Comparison of ENCODE assay signal across 19 mouse cellular contexts in genomic region chr2:72126411-72126810, GRCm38 (mm10).
"Had no signal": no experiment of that assay in that cellular context is flagged by ENCODE, and none has a peak within 500 bp of the region (broad histone marks: within the 10 kb centered on the region; RNA-seq: fewer than 3 reads in every experiment).

No protein-coding gene starts in this region.

- ATAC-seq: midbrain, embryonic 16.5 days had no signal

- H3K36me3 ChIP-seq: midbrain, embryonic 10.5 days; midbrain, embryonic 12.5 days; neural tube, embryonic 12.5 days had no signal

- H3K9me3 ChIP-seq: midbrain, embryonic 10.5 days; midbrain, embryonic 12.5 days; neural tube, embryonic 12.5 days had no signal

- H3K27ac ChIP-seq: liver, embryonic 14.5 days; midbrain, embryonic 10.5 days; midbrain, embryonic 12.5 days; neural tube, embryonic 12.5 days had no signal

- H3K27me3 ChIP-seq: midbrain, embryonic 12.5 days; neural tube, embryonic 12.5 days had no signal

- H3K4me3 ChIP-seq: midbrain, embryonic 10.5 days; midbrain, embryonic 12.5 days; myocyte; neural tube, embryonic 12.5 days had no signal

- H3K9ac ChIP-seq: liver, embryonic 14.5 days; lung, embryonic 14.5 days; midbrain, embryonic 12.5 days; neural tube, embryonic 12.5 days had no signal

- H3K4me2 ChIP-seq: lung, embryonic 14.5 days; midbrain, embryonic 12.5 days; neural tube, embryonic 12.5 days had no signal

- DNase-seq: lung, adult 18-20 months; lung, embryonic 14.5 days; lung, postnatal 10 days; lung, postnatal 4 days; midbrain, embryonic 14.5 days; retina, postnatal 1 day; right cerebral cortex, adult 18-20 months; right cerebral cortex, postnatal 25 days; right cerebral cortex, postnatal 4 days; spleen, adult 18-20 months; thymus, adult 18-20 months; thymus, postnatal 14 days; thymus, postnatal 36 days had no signal

- H3K4me1 ChIP-seq: midbrain, embryonic 10.5 days had no signal
